Mouse (Mus musculus): Measurements from ENCODE around the gene Dop1b. TPM values are rescaled to one million over a fixed set of nuclear protein-coding genes. Genes with fewer than 3 reads are reported as not detected.

The Dop1b gene
- polyA plus RNA-seq, 1 experiment: 16.9 TPM

GRCm38 (mm10) chr16:93744049-93744490 is 32.4 kb downstream of the Dop1b start:
- Histone ChIP-seq H3K27ac (ENCODE audit: insufficient read depth, low read length) (no peak overlapping the region), H3K36me3 (ENCODE audit: control insufficient read depth, insufficient read depth, low read length, poor library complexity, severe bottlenecking) (no peaks in the 10 kb centered on the region), H3K27me3 (ENCODE audit: control insufficient read depth, insufficient read depth, low read length, poor library complexity, severe bottlenecking) (no peaks in the 10 kb centered on the region), H3K9me3 (replicated peaks; ENCODE audit: control insufficient read depth, insufficient read depth, low read length, poor library complexity, severe bottlenecking) (no peaks in the 10 kb centered on the region), H3K4me1 (ENCODE audit: control insufficient read depth, insufficient read depth, low read length) (no peaks in the 10 kb centered on the region), H3K9ac (ENCODE audit: low read depth, poor library complexity, severe bottlenecking) (no peak overlapping the region), H3K4me3 (ENCODE audit: low read depth, low read length) (no peak overlapping the region)
- TF ChIP-seq CTCF (IDR thresholded peaks at IDR 0.05; ENCODE audit: low read depth, low read length): no peak
- no peak for TF ChIP-seq EP300 (IDR thresholded peaks at IDR 0.05; ENCODE audit: insufficient read depth, low read depth, low read length)
- no peak for TF ChIP-seq POLR2A (IDR thresholded peaks at IDR 0.05; ENCODE audit: insufficient read depth, low read length)

- Histone ChIP-seq H3K27ac (ENCODE audit: insufficient read depth, low read length) (no peak overlapping the region), H3K36me3 (ENCODE audit: control insufficient read depth, insufficient read depth, low read length, poor library complexity, severe bottlenecking) (no peaks in the 10 kb centered on the region), H3K9me3 (replicated peaks; ENCODE audit: control insufficient read depth, insufficient read depth, low read length, poor library complexity, severe bottlenecking) (no peaks in the 10 kb centered on the region), H3K4me3 (ENCODE audit: low read depth, low read length) (no peak overlapping the region), H3K4me1 (ENCODE audit: control insufficient read depth, insufficient read depth, low read length) (no peaks in the 10 kb centered on the region), H3K9ac (ENCODE audit: low read depth, poor library complexity, severe bottlenecking) (no peak overlapping the region), H3K27me3 (ENCODE audit: control insufficient read depth, insufficient read depth, low read length, poor library complexity, severe bottlenecking) (no peaks in the 10 kb centered on the region)
- no peak for TF ChIP-seq EP300 (IDR thresholded peaks at IDR 0.05; ENCODE audit: insufficient read depth, low read depth, low read length)
- no peak for TF ChIP-seq POLR2A (IDR thresholded peaks at IDR 0.05; ENCODE audit: insufficient read depth, low read length)
- no peak for TF ChIP-seq CTCF (IDR thresholded peaks at IDR 0.05; ENCODE audit: low read depth, low read length)
Measured at GRCm38 (mm10) chr16:93744804-93745340, 33.2 kb downstream of the Dop1b start.

- TF ChIP-seq POLR2A (IDR thresholded peaks at IDR 0.05; ENCODE audit: insufficient read depth, low read length) (no peak), EP300 (IDR thresholded peaks at IDR 0.05; ENCODE audit: insufficient read depth, low read depth, low read length) (no peak), CTCF (IDR thresholded peaks at IDR 0.05; ENCODE audit: low read depth, low read length) (no peak)
- no peaks in the 10 kb centered on the region for H3K4me1 ChIP-seq (ENCODE audit: control insufficient read depth, insufficient read depth, low read length)
Measured at GRCm38 (mm10) chr16:93746397-93746796, 34.7 kb downstream of the Dop1b start.

GRCm38 (mm10) chr16:93746957-93747356 is 35.3 kb downstream of the Dop1b start:
- Histone ChIP-seq H3K27ac (ENCODE audit: insufficient read depth, low read length) (no peak overlapping the region), H3K27me3 (ENCODE audit: control insufficient read depth, insufficient read depth, low read length, poor library complexity, severe bottlenecking) (no peaks in the 10 kb centered on the region), H3K4me1 (ENCODE audit: control insufficient read depth, insufficient read depth, low read length) (no peaks in the 10 kb centered on the region), H3K9me3 (replicated peaks; ENCODE audit: control insufficient read depth, insufficient read depth, low read length, poor library complexity, severe bottlenecking) (no peaks in the 10 kb centered on the region), H3K9ac (ENCODE audit: low read depth, poor library complexity, severe bottlenecking) (no peak overlapping the region), H3K36me3 (ENCODE audit: control insufficient read depth, insufficient read depth, low read length, poor library complexity, severe bottlenecking) (no peaks in the 10 kb centered on the region), H3K4me3 (ENCODE audit: low read depth, low read length) (no peak overlapping the region)
- TF ChIP-seq CTCF (IDR thresholded peaks at IDR 0.05; ENCODE audit: low read depth, low read length): peak; percentile 40
- TF ChIP-seq POLR2A (IDR thresholded peaks at IDR 0.05; ENCODE audit: insufficient read depth, low read length): no peak
- TF ChIP-seq EP300 (IDR thresholded peaks at IDR 0.05; ENCODE audit: insufficient read depth, low read depth, low read length): no peak

More at GRCm38 (mm10) chr16:93746397-93746796, 34.7 kb downstream of the Dop1b start:
- Histone ChIP-seq H3K4me3 (ENCODE audit: low read depth, low read length) (no peak overlapping the region), H3K36me3 (ENCODE audit: control insufficient read depth, insufficient read depth, low read length, poor library complexity, severe bottlenecking) (no peaks in the 10 kb centered on the region), H3K27ac (ENCODE audit: insufficient read depth, low read length) (no peak overlapping the region), H3K27me3 (ENCODE audit: control insufficient read depth, insufficient read depth, low read length, poor library complexity, severe bottlenecking) (no peaks in the 10 kb centered on the region), H3K9me3 (replicated peaks; ENCODE audit: control insufficient read depth, insufficient read depth, low read length, poor library complexity, severe bottlenecking) (no peaks in the 10 kb centered on the region), H3K9ac (ENCODE audit: low read depth, poor library complexity, severe bottlenecking) (no peak overlapping the region)

GRCm38 (mm10) chr16:93747421-93747820 is 35.7 kb downstream of the Dop1b start:
- Histone ChIP-seq H3K27ac (ENCODE audit: insufficient read depth, low read length) (no peak overlapping the region), H3K4me1 (ENCODE audit: control insufficient read depth, insufficient read depth, low read length) (no peaks in the 10 kb centered on the region), H3K27me3 (ENCODE audit: control insufficient read depth, insufficient read depth, low read length, poor library complexity, severe bottlenecking) (no peaks in the 10 kb centered on the region), H3K36me3 (ENCODE audit: control insufficient read depth, insufficient read depth, low read length, poor library complexity, severe bottlenecking) (no peaks in the 10 kb centered on the region), H3K9ac (ENCODE audit: low read depth, poor library complexity, severe bottlenecking) (no peak overlapping the region), H3K4me3 (ENCODE audit: low read depth, low read length) (no peak overlapping the region), H3K9me3 (replicated peaks; ENCODE audit: control insufficient read depth, insufficient read depth, low read length, poor library complexity, severe bottlenecking) (no peaks in the 10 kb centered on the region)
- TF ChIP-seq CTCF (IDR thresholded peaks at IDR 0.05; ENCODE audit: low read depth, low read length) (no peak), POLR2A (IDR thresholded peaks at IDR 0.05; ENCODE audit: insufficient read depth, low read length) (no peak), EP300 (IDR thresholded peaks at IDR 0.05; ENCODE audit: insufficient read depth, low read depth, low read length) (no peak)

- no peaks in the 10 kb centered on the region for H3K27me3 ChIP-seq (ENCODE audit: control insufficient read depth, insufficient read depth, low read length, poor library complexity, severe bottlenecking)
- no peak overlapping the region for H3K27ac ChIP-seq (ENCODE audit: insufficient read depth, low read length)
- H3K4me1 ChIP-seq (ENCODE audit: control insufficient read depth, insufficient read depth, low read length): no peaks in the 10 kb centered on the region
- H3K9ac ChIP-seq (ENCODE audit: low read depth, poor library complexity, severe bottlenecking): no peak overlapping the region
- no peak overlapping the region for H3K4me3 ChIP-seq (ENCODE audit: low read depth, low read length)
- no peaks in the 10 kb centered on the region for H3K36me3 ChIP-seq (ENCODE audit: control insufficient read depth, insufficient read depth, low read length, poor library complexity, severe bottlenecking)
- TF ChIP-seq CTCF (IDR thresholded peaks at IDR 0.05; ENCODE audit: low read depth, low read length): no peak
- TF ChIP-seq EP300 (IDR thresholded peaks at IDR 0.05; ENCODE audit: insufficient read depth, low read depth, low read length): no peak
- no peak for TF ChIP-seq POLR2A (IDR thresholded peaks at IDR 0.05; ENCODE audit: insufficient read depth, low read length)
- no peaks in the 10 kb centered on the region for H3K9me3 ChIP-seq (replicated peaks; ENCODE audit: control insufficient read depth, insufficient read depth, low read length, poor library complexity, severe bottlenecking)
Measured at GRCm38 (mm10) chr16:93749147-93749910, 37.6 kb downstream of the Dop1b start.

Measured in ES-Bruce4 (cell line).